Comparison of ENCODE assay signal across 28 mouse cellular contexts in the genomic region with DNA sequence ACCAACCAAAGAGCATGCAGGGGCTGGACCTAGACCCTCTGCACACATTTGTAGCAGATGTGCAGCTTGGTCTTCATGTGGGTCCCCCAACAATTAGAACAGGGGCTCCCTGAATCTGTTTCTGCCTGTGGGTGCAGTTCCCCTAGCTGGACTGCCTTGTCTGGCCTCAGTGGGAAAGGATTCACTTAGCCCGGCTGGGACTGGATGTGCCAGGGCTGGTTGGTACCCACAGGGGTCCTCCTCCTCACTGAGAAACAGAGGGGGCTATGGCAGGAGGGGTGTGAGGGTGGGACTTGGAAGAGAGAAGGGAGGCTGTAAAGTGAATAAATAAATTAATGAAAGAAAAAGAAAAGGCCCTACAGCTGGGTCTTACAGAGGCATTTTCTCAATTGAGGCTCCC.
A peak's percentile ranks its signal among the peaks of the same experiment; 100 is the strongest.
DNase-seq lines count a peak whose midpoint lies in the region; ATAC-seq lines count a peak whose summit lies in the region.
"Had no signal": no experiment of that assay in that cellular context is flagged by ENCODE, and none has a peak within 500 bp of the region (broad histone marks: within the 10 kb centered on the region; RNA-seq: fewer than 3 reads in every experiment).

No protein-coding gene starts in this region.

- no peak for ATAC-seq in forebrain, embryonic 14.5 days
- ATAC-seq in forebrain, embryonic 12.5 days (ENCODE audit: low FRiP score) = no peak
- ATAC-seq in midbrain, embryonic 13.5 days = peak; percentile 43; the same call in 1 of the 2 replicates
- ATAC-seq in midbrain, embryonic 14.5 days (ENCODE audit: low FRiP score, low TSS enrichment) = no peak
- ATAC-seq in forebrain, embryonic 16.5 days = peak; percentile 67; the same call in 1 of the 2 replicates
- ATAC-seq: hindbrain, postnatal 0 days; inflammation-experienced regulatory T-cells, adult 6 months; intestine, embryonic 16.5 days; Patski had no signal

- no peaks in the 10 kb centered on the region for H3K9me3 ChIP-seq in forebrain, embryonic 14.5 days (replicated peaks; ENCODE audit: control insufficient read depth, low read length)
- H3K9me3 ChIP-seq in forebrain, embryonic 12.5 days = no peaks in the 10 kb centered on the region
- no peaks in the 10 kb centered on the region for H3K9me3 ChIP-seq in midbrain, embryonic 13.5 days
- no peaks in the 10 kb centered on the region for H3K9me3 ChIP-seq in midbrain, embryonic 14.5 days (ENCODE audit: control insufficient read depth, low read length)
- H3K9me3 ChIP-seq in forebrain, embryonic 16.5 days (ENCODE audit: control insufficient read depth, low read length) = no peaks in the 10 kb centered on the region
- H3K9me3 ChIP-seq: embryonic facial prominence, embryonic 12.5 days; embryonic facial prominence, embryonic 15.5 days; heart, embryonic 13.5 days had no signal

- H3K27ac ChIP-seq in forebrain, embryonic 14.5 days (ENCODE audit: low read depth, low read length) = no peak overlapping the region; the same call in 1 of the 2 replicates
- H3K27ac ChIP-seq in forebrain, embryonic 12.5 days = no peak overlapping the region
- no peak overlapping the region for H3K27ac ChIP-seq in midbrain, embryonic 13.5 days
- no peak overlapping the region for H3K27ac ChIP-seq in midbrain, embryonic 14.5 days (replicated peaks; ENCODE audit: low read depth, low read length)
- no peak overlapping the region for H3K27ac ChIP-seq in forebrain, embryonic 16.5 days (ENCODE audit: low read length)
- H3K27ac ChIP-seq: embryonic facial prominence, embryonic 12.5 days; embryonic facial prominence, embryonic 15.5 days; heart, embryonic 13.5 days; hindbrain, embryonic 14.5 days; hindbrain, postnatal 0 days had no signal

- no peaks in the 10 kb centered on the region for H3K36me3 ChIP-seq in forebrain, embryonic 14.5 days (ENCODE audit: control insufficient read depth, insufficient read depth, low read length)
- H3K36me3 ChIP-seq in forebrain, embryonic 12.5 days (replicated peaks) = no peaks in the 10 kb centered on the region
- no peaks in the 10 kb centered on the region for H3K36me3 ChIP-seq in midbrain, embryonic 13.5 days
- no peaks in the 10 kb centered on the region for H3K36me3 ChIP-seq in midbrain, embryonic 14.5 days (ENCODE audit: control insufficient read depth, insufficient read depth, low read length)
- H3K36me3 ChIP-seq in forebrain, embryonic 16.5 days (ENCODE audit: control insufficient read depth, insufficient read depth) = no peaks in the 10 kb centered on the region
- H3K36me3 ChIP-seq: embryonic facial prominence, embryonic 12.5 days; embryonic facial prominence, embryonic 15.5 days; G1E had no signal

- 54% methylated on average over 1 of the region's 1 CpGs for WGBS in forebrain, embryonic 14.5 days
- 65% methylated on average over 1 of the region's 1 CpGs for WGBS in forebrain, embryonic 12.5 days
- WGBS in midbrain, embryonic 13.5 days = 67% methylated on average over 1 of the region's 1 CpGs
- WGBS in midbrain, embryonic 14.5 days = 86% methylated on average over 1 of the region's 1 CpGs
- WGBS in forebrain, embryonic 16.5 days = 57% methylated on average over 1 of the region's 1 CpGs

- no peak overlapping the region for H3K9ac ChIP-seq in forebrain, embryonic 14.5 days (ENCODE audit: low read length)
- no peak overlapping the region for H3K9ac ChIP-seq in forebrain, embryonic 12.5 days
- H3K9ac ChIP-seq in midbrain, embryonic 13.5 days (replicated peaks) = no peak overlapping the region
- H3K9ac ChIP-seq in midbrain, embryonic 14.5 days (replicated peaks; ENCODE audit: low read length) = no peak overlapping the region
- H3K9ac ChIP-seq in forebrain, embryonic 16.5 days (replicated peaks; ENCODE audit: low read depth, low read length) = no peak overlapping the region
- H3K9ac ChIP-seq: embryonic facial prominence, embryonic 12.5 days; embryonic facial prominence, embryonic 15.5 days; heart, embryonic 13.5 days; hindbrain, embryonic 14.5 days had no signal

- DNase-seq in forebrain, embryonic 14.5 days (ENCODE audit: low spot score) = peak; percentile 10
- DNase-seq in midbrain, embryonic 14.5 days = no peak
- DNase-seq in kidney, adult 11 months = no peak
- DNase-seq: adrenal gland, postnatal 10 days; adrenal gland, postnatal 36 days; B cell, adult 2 months; cerebellum, adult 11 months; cerebellum, adult 2 months; cerebellum, adult 9-11 months; cerebellum, postnatal 25 days; gastrocnemius, postnatal 14 days; heart, adult 18-20 months; heart, postnatal 14 days; heart, postnatal 4 days; kidney, adult 2 months had no signal

- no peaks in the 10 kb centered on the region for H3K27me3 ChIP-seq in forebrain, embryonic 14.5 days (replicated peaks; ENCODE audit: control insufficient read depth, insufficient read depth, low read length)
- no peaks in the 10 kb centered on the region for H3K27me3 ChIP-seq in forebrain, embryonic 12.5 days
- no peaks in the 10 kb centered on the region for H3K27me3 ChIP-seq in midbrain, embryonic 13.5 days
- no peaks in the 10 kb centered on the region for H3K27me3 ChIP-seq in midbrain, embryonic 14.5 days (ENCODE audit: control insufficient read depth, insufficient read depth, low read length)
- H3K27me3 ChIP-seq in forebrain, embryonic 16.5 days (replicated peaks; ENCODE audit: control insufficient read depth, insufficient read depth, low read length) = no peaks in the 10 kb centered on the region
- H3K27me3 ChIP-seq: CH12.LX; embryonic facial prominence, embryonic 12.5 days; embryonic facial prominence, embryonic 15.5 days; heart, embryonic 13.5 days; Patski had no signal

- no peaks in the 10 kb centered on the region for H3K4me1 ChIP-seq in forebrain, embryonic 14.5 days (ENCODE audit: control insufficient read depth, insufficient read depth, low read length)
- no peaks in the 10 kb centered on the region for H3K4me1 ChIP-seq in forebrain, embryonic 12.5 days
- 0 out of 2 replicates have a peak, but pooled peaks cover 5% of the 10 kb centered on the region for H3K4me1 ChIP-seq in midbrain, embryonic 13.5 days (replicated peaks)
- no peaks in the 10 kb centered on the region for H3K4me1 ChIP-seq in midbrain, embryonic 14.5 days (ENCODE audit: control insufficient read depth, insufficient read depth, low read length)
- H3K4me1 ChIP-seq in forebrain, embryonic 16.5 days (replicated peaks; ENCODE audit: control insufficient read depth, insufficient read depth, low read length) = no peaks in the 10 kb centered on the region
- H3K4me1 ChIP-seq: embryonic facial prominence, embryonic 12.5 days; embryonic facial prominence, embryonic 15.5 days; heart, embryonic 13.5 days had no signal

- H3K4me2 ChIP-seq in forebrain, embryonic 14.5 days (ENCODE audit: low read length) = no peak overlapping the region
- H3K4me2 ChIP-seq in forebrain, embryonic 12.5 days = no peak overlapping the region
- H3K4me2 ChIP-seq in midbrain, embryonic 13.5 days (replicated peaks) = no peak overlapping the region
- no peak overlapping the region for H3K4me2 ChIP-seq in midbrain, embryonic 14.5 days (ENCODE audit: low read length)
- no peak overlapping the region for H3K4me2 ChIP-seq in forebrain, embryonic 16.5 days (ENCODE audit: low read length)
- H3K4me2 ChIP-seq: embryonic facial prominence, embryonic 12.5 days; embryonic facial prominence, embryonic 15.5 days; heart, embryonic 13.5 days; hindbrain, embryonic 14.5 days had no signal

- H3K4me3 ChIP-seq in forebrain, embryonic 14.5 days (ENCODE audit: low read depth, low read length) = no peak overlapping the region
- H3K4me3 ChIP-seq in forebrain, embryonic 12.5 days (replicated peaks) = no peak overlapping the region
- H3K4me3 ChIP-seq in midbrain, embryonic 13.5 days (replicated peaks) = no peak overlapping the region
- H3K4me3 ChIP-seq in midbrain, embryonic 14.5 days (replicated peaks; ENCODE audit: low read depth, low read length) = no peak overlapping the region
- no peak overlapping the region for H3K4me3 ChIP-seq in forebrain, embryonic 16.5 days (replicated peaks; ENCODE audit: low read length)
- H3K4me3 ChIP-seq: embryonic facial prominence, embryonic 12.5 days; embryonic facial prominence, embryonic 15.5 days; heart, embryonic 13.5 days had no signal

Comparison
In these comparisons a context has a peak if more than half of its experiments do, and no peak if none do; other contexts are left out.
1. ATAC-seq: peak in midbrain, embryonic 13.5 days (single experiment) and forebrain, embryonic 16.5 days (single experiment); none in forebrain, embryonic 14.5 days (single experiment), forebrain, embryonic 12.5 days (single experiment) and midbrain, embryonic 14.5 days (single experiment).